Mouse (Mus musculus) urinary bladder, adult 18-20 months (tissue): ENCODE measurements at regions not wholly inside any gene's neighbourhood (a gene's known extent, or its start where the extent isn't known, plus 50 kb on each side); places are given as distances from the start of the nearest gene placed in this dataset.
"Not testable (repeated sequence)": the region's sequence is repeated elsewhere in the genome, so short reads cannot be mapped to it uniquely, and the experiment has no call there.

Source experiments
- DNase-seq, 2 experiments: peaks; one replicate each; pipeline ENCODE4 v3.0.0; 2022; ENCODE audit warnings: low spot score in 2 of 2, mixed read lengths in 2 of 2

- no peak for DNase-seq
Observed at GRCm38 (mm10) chr2:63706643-63707042, 391.2 kb downstream of the Fign start.

- DNase-seq: no peak
Observed at GRCm38 (mm10) chr2:63706183-63706582, 391.7 kb downstream of the Fign start.

GRCm38 (mm10) chr2:63702333-63703096 lies 395.3 kb downstream of the Fign start:
- DNase-seq: peak in 1 of 2 experiments; percentile 4

GRCm38 (mm10) chr2:63701861-63702260 lies 396.0 kb downstream of the Fign start:
- no peak for DNase-seq

GRCm38 (mm10) chr2:63700255-63700654 lies 397.6 kb downstream of the Fign start:
- DNase-seq: no peak

- no peak for DNase-seq
Observed at GRCm38 (mm10) chr2:63669700-63670099, 428.1 kb downstream of the Fign start.

GRCm38 (mm10) chr2:63668784-63669183 lies 429.1 kb downstream of the Fign start:
- no peak for DNase-seq

- DNase-seq: not testable (repeated sequence)
Observed at GRCm38 (mm10) chr2:63659947-63660346, 437.9 kb downstream of the Fign start.
